Comparison of ENCODE assay signal across 12 mouse cellular contexts in the genomic region with DNA sequence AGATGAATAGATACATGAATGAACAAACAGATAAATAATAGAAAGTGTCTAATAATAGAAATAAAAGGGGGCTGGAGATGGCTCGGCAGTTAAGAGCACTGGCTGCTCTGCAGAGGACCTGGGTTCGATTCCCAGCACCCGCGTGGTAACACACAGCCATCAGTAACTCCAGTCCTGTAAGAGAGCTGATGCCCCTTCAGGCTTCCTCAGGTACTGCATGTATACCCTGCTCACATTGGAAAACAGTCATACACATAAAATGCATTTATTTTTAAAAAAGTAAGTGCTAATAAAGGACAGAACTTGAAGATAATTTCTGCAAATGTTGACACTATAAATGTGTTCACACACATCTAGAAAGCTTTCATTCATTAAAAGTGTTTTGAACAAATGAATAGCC. TPM values are rescaled to one million over a fixed set of nuclear protein-coding genes. Genes with fewer than 3 reads are reported as not detected.
DNase-seq lines count a peak whose midpoint lies in the region; ATAC-seq and TF ChIP-seq lines count a peak whose summit lies in the region.
"Had no signal": no experiment of that assay in that cellular context is flagged by ENCODE, and none has a peak within 500 bp of the region (broad histone marks: within the 10 kb centered on the region; RNA-seq: fewer than 3 reads in every experiment).

No protein-coding gene starts in this region.

- H3K9ac ChIP-seq in liver, embryonic 14.5 days (replicated peaks): no peak overlapping the region
- no peak overlapping the region for H3K9ac ChIP-seq in liver, embryonic 12.5 days
- no peak overlapping the region for H3K9ac ChIP-seq in MEL (ENCODE audit: control insufficient read depth, low read depth, low read length, poor library complexity, severe bottlenecking)
- H3K9ac ChIP-seq: midbrain, embryonic 13.5 days had no signal

- TF ChIP-seq RAD21 in MEL (IDR thresholded peaks at IDR 0.05; ENCODE audit: low read depth, low read length): no peak

- no peak overlapping the region for H3K4me3 ChIP-seq in liver, embryonic 14.5 days (ENCODE audit: insufficient read depth in 1 of 2, low read depth in 2 of 2, low read length in 2 of 2)
- no peak overlapping the region for H3K4me3 ChIP-seq in liver, embryonic 12.5 days
- no peak overlapping the region for H3K4me3 ChIP-seq in MEL (ENCODE audit: control insufficient read depth in 1 of 2, insufficient read depth in 1 of 2, low read depth in 2 of 2, low read length in 2 of 2)
- H3K4me3 ChIP-seq: midbrain, embryonic 13.5 days had no signal

- H3K79me2 ChIP-seq in MEL (ENCODE audit: control insufficient read depth, insufficient read depth, low read length, poor library complexity): no peaks in the 10 kb centered on the region

- TF ChIP-seq EP300 in liver, embryonic 14.5 days (IDR thresholded peaks at IDR 0.05; ENCODE audit: low read depth): no peak
- TF ChIP-seq EP300 in MEL (IDR thresholded peaks at IDR 0.05; ENCODE audit: low read depth in 1 of 2, low read length in 2 of 2): no peak

- no peak for TF ChIP-seq POLR2A in MEL (IDR thresholded peaks at IDR 0.05; ENCODE audit: control insufficient read depth in 1 of 2, insufficient read depth in 1 of 2, low read depth in 1 of 2, low read length in 2 of 2, poor library complexity in 1 of 2)

- no peak for DNase-seq in liver, embryonic 14.5 days (ENCODE audit: low read depth in 3 of 3, low spot score in 3 of 3)
- DNase-seq in CD4-positive helper T cell, adult 2 months (ENCODE audit: low read depth, low spot score): peak; percentile 18
- peak; percentile 49 for DNase-seq in MEL (ENCODE audit: low read depth, low spot score)
- peak; percentile 49 for DNase-seq in induced T-regulatory cell, adult 2 months (ENCODE audit: low read depth)
- no peak for DNase-seq in right cerebral cortex, adult 18-20 months
- DNase-seq in embryo, embryonic 10 days (ENCODE audit: low spot score): no peak
- DNase-seq: kidney, postnatal 14 days; lung, postnatal 10 days had no signal

- 0 out of 4 replicates have a peak, but pooled peaks cover 0 to 2% of the 10 kb centered on the region in 2 experiments for H3K4me1 ChIP-seq in liver, embryonic 14.5 days (replicated peaks; ENCODE audit: control insufficient read depth in 2 of 2, insufficient read depth in 2 of 2, low read length in 1 of 2)
- no peaks in the 10 kb centered on the region for H3K4me1 ChIP-seq in liver, embryonic 12.5 days
- H3K4me1 ChIP-seq in MEL (ENCODE audit: control insufficient read depth in 1 of 2, insufficient read depth in 2 of 2, low read length in 2 of 2): no peaks in the 10 kb centered on the region
- H3K4me1 ChIP-seq: midbrain, embryonic 13.5 days had no signal

- no peaks in the 10 kb centered on the region for H3K27me3 ChIP-seq in liver, embryonic 14.5 days (ENCODE audit: control insufficient read depth, insufficient read depth, low read length)
- no peaks in the 10 kb centered on the region for H3K27me3 ChIP-seq in liver, embryonic 12.5 days (replicated peaks)
- peaks cover 1 to 3% of the 10 kb centered on the region in 2 experiments; a peak in 1 of 4 replicates for H3K27me3 ChIP-seq in MEL (ENCODE audit: control insufficient read depth in 1 of 2, insufficient read depth in 2 of 2, low read length in 2 of 2)
- H3K27me3 ChIP-seq: midbrain, embryonic 13.5 days had no signal

- peak; percentile 52 for TF ChIP-seq CTCF in liver, embryonic 14.5 days (IDR thresholded peaks at IDR 0.05; ENCODE audit: low read depth)
- TF ChIP-seq CTCF in MEL (IDR thresholded peaks at IDR 0.05 in 2 of 3, conservative IDR thresholded peaks at IDR 0.05 in 1 of 3; ENCODE audit: control insufficient read depth in 1 of 3, insufficient read depth in 1 of 3, low read depth in 2 of 3, low read length in 3 of 3, poor library complexity in 1 of 3, severe bottlenecking in 1 of 3): peak; percentile 18 to 50 (median 34); a peak in 3 of 6 replicates

- no peak for ATAC-seq in liver, embryonic 14.5 days (ENCODE audit: insufficient read depth)
- ATAC-seq in liver, embryonic 12.5 days: no peak
- ATAC-seq: inflammation-experienced regulatory T-cells, adult 6 months; midbrain, embryonic 13.5 days had no signal

- no peak overlapping the region for H3K4me2 ChIP-seq in liver, embryonic 14.5 days (ENCODE audit: low read depth)
- no peak overlapping the region for H3K4me2 ChIP-seq in liver, embryonic 12.5 days
- H3K4me2 ChIP-seq: midbrain, embryonic 13.5 days had no signal

- 74% methylated on average over 4 of the region's 4 CpGs for WGBS in liver, embryonic 14.5 days (ENCODE audit: insufficient replicate concordance)
- 74% methylated on average over 4 of the region's 4 CpGs for WGBS in liver, embryonic 12.5 days (ENCODE audit: insufficient replicate concordance)

- no peaks in the 10 kb centered on the region for H3K36me3 ChIP-seq in liver, embryonic 14.5 days (replicated peaks; ENCODE audit: control insufficient read depth, insufficient read depth, low read depth)
- no peaks in the 10 kb centered on the region for H3K36me3 ChIP-seq in liver, embryonic 12.5 days
- H3K36me3 ChIP-seq in MEL (ENCODE audit: control insufficient read depth in 1 of 2, insufficient read depth in 2 of 2, low read length in 2 of 2): no peaks in the 10 kb centered on the region
- H3K36me3 ChIP-seq: midbrain, embryonic 13.5 days had no signal

- H3K9me3 ChIP-seq in liver, embryonic 14.5 days (ENCODE audit: control insufficient read depth, low read length): no peaks in the 10 kb centered on the region
- H3K9me3 ChIP-seq in liver, embryonic 12.5 days (replicated peaks): peaks cover 4% of the 10 kb centered on the region; the same call in 1 of the 2 replicates
- H3K9me3 ChIP-seq in MEL (replicated peaks; ENCODE audit: insufficient read depth, low read length): no peaks in the 10 kb centered on the region
- H3K9me3 ChIP-seq: midbrain, embryonic 13.5 days had no signal

- no peak overlapping the region for H3K27ac ChIP-seq in liver, embryonic 14.5 days
- H3K27ac ChIP-seq in liver, embryonic 12.5 days: no peak overlapping the region
- H3K27ac ChIP-seq in MEL (ENCODE audit: control insufficient read depth, low read depth, low read length): no peak overlapping the region
- H3K27ac ChIP-seq: midbrain, embryonic 13.5 days had no signal

TF ChIP-seq in MEL, 35 proteins besides CTCF, POLR2A, EP300 and RAD21:
- TF ChIP-seq SIN3A (IDR thresholded peaks at IDR 0.05; ENCODE audit: low read length) (no peak), MYC (IDR thresholded peaks at IDR 0.05; ENCODE audit: low read depth, low read length) (no peak), POLR2AphosphoS5 (IDR thresholded peaks at IDR 0.05; ENCODE audit: borderline replicate concordance, low read depth, low read length) (no peak), POLR2AphosphoS2 (IDR thresholded peaks at IDR 0.05; ENCODE audit: low read length) (no peak), ZKSCAN1 (IDR thresholded peaks at IDR 0.05; ENCODE audit: low read depth, low read length) (no peak), BHLHE40 (IDR thresholded peaks at IDR 0.05; ENCODE audit: borderline replicate concordance, low read depth, low read length) (no peak), TAL1 (IDR thresholded peaks at IDR 0.05; ENCODE audit: low read length) (no peak), GATA1 (IDR thresholded peaks at IDR 0.05; ENCODE audit: low read depth, low read length) (no peak), TBP (IDR thresholded peaks at IDR 0.05; ENCODE audit: low read depth, low read length) (no peak), ELF1 (IDR thresholded peaks at IDR 0.05; ENCODE audit: low read depth, low read length) (no peak), KAT2A (conservative IDR thresholded peaks at IDR 0.05; ENCODE audit: low read depth, low read length) (no peak), ETS1 (IDR thresholded peaks at IDR 0.05; ENCODE audit: low read depth, low read length) (no peak), USF2 (IDR thresholded peaks at IDR 0.05; ENCODE audit: borderline replicate concordance in 1 of 2, insufficient read depth in 1 of 2, low read depth in 1 of 2, low read length in 2 of 2) (no peak), ZC3H11A (IDR thresholded peaks at IDR 0.05; ENCODE audit: low read depth, low read length) (no peak), USF1 (IDR thresholded peaks at IDR 0.05; ENCODE audit: low read depth, low read length) (no peak), MAX (IDR thresholded peaks at IDR 0.05; ENCODE audit: low read length) (no peak), MEF2A (IDR thresholded peaks at IDR 0.05; ENCODE audit: extremely low read depth, insufficient replicate concordance, low read depth, low read length, poor library complexity, severe bottlenecking) (no peak)

RNA-seq across cellular contexts. Expression of gene Mchr1, which starts 54.9 kb away (rescaled TPM):
- not detected in 2 replicates for polyA plus RNA-seq in liver, embryonic 14.5 days (2012; rRNA removed)
- polyA plus RNA-seq in liver, embryonic 14.5 days (2014; fragmentation: Nextera tagmentation; extraction: Ambion mirVana): 0.11 TPM in 1 of 2 replicates, not detected in the other
- polyA plus RNA-seq in liver, embryonic 12.5 days (2016; fragmentation: Nextera tagmentation; extraction: Ambion mirVana): 0.19 TPM in 1 of 2 replicates, not detected in the other
- total RNA-seq in MEL (2012; rRNA removed): not detected in 2 replicates
- polyA plus RNA-seq in MEL (2012; ENCODE audit: insufficient read depth in 1 of 2, insufficient read length in 2 of 2, low read depth in 1 of 2, low replicate concordance in 2 of 2, missing spikeins in 1 of 2): not detected
- total RNA-seq: heart, postnatal 10 days had no signal
- polyA plus RNA-seq: inflammation-experienced regulatory T-cells, adult 6 months had no signal

Comparison
In these comparisons a context has a peak if more than half of its experiments do, and no peak if none do; other contexts are left out.
1. DNase-seq: peak in CD4-positive helper T cell, adult 2 months (single experiment), MEL (single experiment) and induced T-regulatory cell, adult 2 months (single experiment); none in liver, embryonic 14.5 days (0 of 3), right cerebral cortex, adult 18-20 months (single experiment) and embryo, embryonic 10 days (single experiment).